Mouse (Mus musculus) right cerebral cortex, postnatal 36 days (tissue): ENCODE measurements around the gene Ppara.

Source experiments
- DNase-seq, 2 experiments: peaks; one replicate each; pipeline ENCODE4 v3.0.0; 2022; ENCODE audit warnings: low spot score in 2 of 2, mixed read lengths in 1 of 2

Gene Ppara

DNA sequence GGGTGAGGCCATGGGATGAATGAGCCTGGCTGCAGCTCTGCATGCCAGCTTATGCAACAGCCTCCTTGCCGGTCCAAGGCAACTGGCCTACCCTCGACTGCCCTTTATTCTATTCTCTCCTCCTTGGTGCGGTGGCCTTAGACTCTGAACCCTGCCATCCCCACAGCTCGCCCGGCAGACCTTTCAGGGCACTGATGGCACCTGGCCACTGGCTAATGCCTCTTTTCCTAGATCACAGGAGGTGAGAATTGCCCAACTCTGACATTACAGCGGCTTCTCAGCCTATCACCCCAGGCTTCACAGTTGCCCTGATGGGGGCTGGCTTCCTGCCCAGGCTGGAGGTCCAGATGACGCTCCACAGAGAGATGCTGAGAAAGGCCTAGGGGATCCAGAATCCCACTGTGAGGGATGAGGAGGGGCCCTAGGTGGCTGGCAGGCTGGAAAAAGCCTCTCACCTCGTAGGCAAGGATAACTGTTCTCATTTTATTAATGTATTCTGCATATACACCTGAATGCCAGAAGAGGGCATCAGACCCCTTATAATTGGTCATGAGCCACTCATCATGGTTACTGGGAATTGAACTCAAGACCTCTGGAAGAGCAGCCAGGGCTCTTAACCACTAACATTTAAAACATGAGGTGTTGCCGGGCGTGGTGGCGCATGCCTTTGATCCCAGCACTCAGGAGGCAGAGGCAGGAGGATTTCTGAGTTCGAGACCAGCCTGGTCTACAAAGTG, 117.0 kb downstream of the Ppara start:
- DNase-seq = no peak
